Mouse (Mus musculus) gonadal fat pad, adult 2 months (tissue): Measurements from ENCODE around the gene Agxt. TPM values are rescaled to one million over a fixed set of nuclear protein-coding genes. Genes with fewer than 3 reads are reported as not detected.

Source experiments
- polyA plus RNA-seq: library from polyadenylated mRNA; depleted of rRNA; stranded (reverse); fragments of >200 nt; gene quantifications from 2 replicates; pipeline ENCODE4 v1.2.3, GENCODE M21; 2012; rRNA removed

The Agxt gene
- polyA plus RNA-seq, 1 experiment, result not detected

Other genes starting within 250 kb of the Agxt start
- 1.2 and 1.6 TPM in 2 replicates for gene Ankmy1, start 232.3 kb upstream of the Agxt start, polyA plus RNA-seq
- 53.3 and 72.9 TPM in 2 replicates for gene Dusp28, start 228.3 kb upstream of the Agxt start, polyA plus RNA-seq
- 109 and 146 TPM in 2 replicates for gene Rnpepl1, start 224.5 kb upstream of the Agxt start, polyA plus RNA-seq
- gene Capn10, start 200.9 kb upstream of the Agxt start, polyA plus RNA-seq, result 69.2 and 75.1 TPM in 2 replicates
- gene Gpr35, start 184.4 kb upstream of the Agxt start, polyA plus RNA-seq, result 1.7 and 2.3 TPM in 2 replicates
- gene Aqp12, start 128.9 kb upstream of the Agxt start, polyA plus RNA-seq, result not detected in 2 replicates
- 1.6 and 2.1 TPM in 2 replicates for gene Kif1a, start 33.3 kb upstream of the Agxt start, polyA plus RNA-seq
- 1.6 and 1.7 TPM in 2 replicates for gene 2310007B03Rik, start 25.7 kb downstream of the Agxt start, polyA plus RNA-seq
- gene Crocc2, start 33.5 kb downstream of the Agxt start, polyA plus RNA-seq, result 0.81 and 1.1 TPM in 2 replicates
- 7.4 and 10.7 TPM in 2 replicates for gene Sned1, start 100.6 kb downstream of the Agxt start, polyA plus RNA-seq
- 8.1 and 10.8 TPM in 2 replicates for gene Mterf4, start 170.7 kb downstream of the Agxt start, polyA plus RNA-seq
- gene Ppp1r7, start 207.6 kb downstream of the Agxt start, polyA plus RNA-seq, result 4.3 and 4.6 TPM in 2 replicates
- gene Pask, start 208.2 kb downstream of the Agxt start, polyA plus RNA-seq, result 3.0 and 3.2 TPM in 2 replicates
- gene Ano7, start 238.7 kb downstream of the Agxt start, polyA plus RNA-seq, result 0.16 and 1.1 TPM in 2 replicates